Mouse (Mus musculus): ENCODE measurements around the gene Mia3. TPM values are rescaled to one million over a fixed set of nuclear protein-coding genes. Genes with fewer than 3 reads are reported as not detected.
"Not testable (repeated sequence)": the region's sequence is repeated elsewhere in the genome, so short reads cannot be mapped to it uniquely, and the experiment has no call there.

The Mia3 gene
- polyA plus RNA-seq, 1 experiment, result 167 TPM

DNA sequence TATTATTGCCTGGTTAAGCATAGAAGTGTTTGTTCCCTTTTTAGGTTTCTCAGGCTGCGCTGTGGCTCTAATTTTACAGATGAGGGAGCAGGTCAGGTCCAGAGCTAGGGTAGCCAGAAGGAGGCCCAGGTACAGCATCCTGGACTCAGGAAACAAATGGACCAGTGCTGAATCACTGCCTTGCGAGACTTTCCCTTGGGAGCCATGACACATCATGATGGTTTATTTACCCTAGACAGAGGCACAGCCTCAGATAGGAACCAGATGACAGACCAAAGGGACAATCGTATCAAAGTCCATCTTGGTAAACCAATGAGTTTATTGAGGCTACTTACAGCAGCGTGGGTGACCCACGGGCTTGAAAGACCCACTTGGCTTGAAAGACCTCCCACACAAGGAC is 12.5 kb upstream of the Mia3 start:
- no peaks in the 10 kb centered on the region for H3K27me3 ChIP-seq (ENCODE audit: control insufficient read depth, insufficient read depth, low read length)
- DNase-seq, result no peak
- TF ChIP-seq CTCF (IDR thresholded peaks at IDR 0.05; ENCODE audit: borderline replicate concordance, insufficient read depth, low read depth, low read length) (no peak), POLR2A (IDR thresholded peaks at IDR 0.05; ENCODE audit: borderline replicate concordance, insufficient read depth, low read length) (no peak)
- H3K4me3 ChIP-seq (replicated peaks; ENCODE audit: insufficient read depth, low read depth, low read length), result no peak overlapping the region
- no peak overlapping the region for H3K27ac ChIP-seq (ENCODE audit: insufficient read depth, low read length)
- no peaks in the 10 kb centered on the region for H3K4me1 ChIP-seq (ENCODE audit: control insufficient read depth, insufficient read depth, low read length)
- whole genome bisulfite sequencing, result 89% methylated on average over 5 of the region's 5 CpGs

DNA sequence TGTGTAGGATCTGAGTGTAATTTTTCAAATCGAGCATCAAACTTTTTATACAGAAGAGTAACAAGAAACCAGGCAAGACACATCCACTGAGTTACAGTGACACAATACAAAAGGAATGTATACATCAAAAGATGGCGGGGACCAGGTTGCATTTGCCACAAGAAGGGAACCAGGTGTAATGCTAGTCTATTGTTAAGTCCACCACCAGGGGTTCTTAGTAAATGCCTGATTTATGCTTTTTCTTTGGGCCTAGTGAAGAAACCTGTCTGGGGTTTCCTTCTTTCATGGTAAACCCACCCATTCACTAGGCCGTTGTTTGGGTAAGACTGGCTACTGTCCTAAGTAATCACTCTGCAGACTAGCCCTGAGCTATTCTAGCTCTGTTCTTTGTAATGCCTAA is 10.0 kb upstream of the Mia3 start:
- WGBS, result 86% methylated on average over 3 of the region's 3 CpGs
- H3K27ac ChIP-seq (ENCODE audit: insufficient read depth, low read length); DNase-seq; H3K4me1 ChIP-seq (ENCODE audit: control insufficient read depth, insufficient read depth, low read length); H3K4me3 ChIP-seq (replicated peaks; ENCODE audit: insufficient read depth, low read depth, low read length); H3K27me3 ChIP-seq (ENCODE audit: control insufficient read depth, insufficient read depth, low read length): not testable (repeated sequence)

DNA sequence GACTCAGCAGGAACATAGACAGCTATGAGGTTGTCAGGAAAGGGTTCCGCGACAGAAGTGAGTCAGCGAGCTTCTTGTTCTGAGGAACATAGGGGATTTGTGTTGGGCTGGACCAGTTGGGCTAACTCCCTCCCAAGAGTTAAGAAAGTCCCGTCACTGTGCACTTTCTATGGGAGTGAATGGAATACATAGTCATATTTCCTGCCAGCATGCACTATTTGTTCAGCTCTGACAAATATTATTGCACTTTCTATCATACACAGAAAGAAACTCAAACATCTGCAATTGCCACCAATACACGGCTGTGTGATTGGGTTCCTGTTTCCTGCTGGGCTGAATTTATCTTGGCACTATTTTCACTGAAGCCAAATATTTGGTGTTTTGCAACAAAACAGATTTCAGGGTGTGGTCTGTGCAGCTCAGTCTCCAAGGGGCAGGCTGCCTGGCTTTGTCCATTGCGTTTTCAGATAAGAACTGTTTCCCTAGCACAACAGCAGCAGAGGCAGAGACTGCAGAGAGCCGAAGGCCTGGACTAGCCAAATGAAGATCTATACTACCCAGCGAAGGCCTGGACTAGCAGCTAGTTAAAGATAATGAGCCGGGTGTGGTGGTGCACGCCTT is 9.1 kb upstream of the Mia3 start:
- Histone ChIP-seq H3K27ac (ENCODE audit: insufficient read depth, low read length) (no peak overlapping the region), H3K4me1 (ENCODE audit: control insufficient read depth, insufficient read depth, low read length) (no peaks in the 10 kb centered on the region), H3K27me3 (ENCODE audit: control insufficient read depth, insufficient read depth, low read length) (no peaks in the 10 kb centered on the region), H3K4me3 (replicated peaks; ENCODE audit: insufficient read depth, low read depth, low read length) (no peak overlapping the region)
- TF ChIP-seq CTCF (IDR thresholded peaks at IDR 0.05; ENCODE audit: borderline replicate concordance, insufficient read depth, low read depth, low read length), result no peak
- no peak for DNase-seq
- 83% methylated on average over 10 of the region's 10 CpGs for WGBS

DNA sequence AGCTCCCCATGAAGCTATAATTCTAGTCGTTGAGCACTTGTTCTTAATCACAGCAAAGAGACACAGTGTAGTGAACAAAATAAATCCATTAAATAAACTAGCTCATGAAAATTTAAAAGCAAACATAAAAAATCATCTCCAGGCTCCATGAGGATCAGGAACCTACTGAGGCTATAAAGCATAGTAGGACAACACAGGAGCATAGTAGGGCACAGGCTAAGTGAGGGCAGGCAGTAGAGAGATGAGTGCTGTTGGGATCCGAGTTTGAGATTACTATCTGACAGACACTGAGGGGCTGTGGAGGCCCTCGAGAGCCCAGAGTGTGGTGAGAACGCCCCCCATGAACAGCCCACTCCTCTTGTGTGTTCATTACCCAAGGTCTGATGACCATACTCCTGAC is 7.7 kb upstream of the Mia3 start:
- DNase-seq, result no peak
- Histone ChIP-seq H3K4me1 (ENCODE audit: control insufficient read depth, insufficient read depth, low read length) (no peaks in the 10 kb centered on the region), H3K27me3 (ENCODE audit: control insufficient read depth, insufficient read depth, low read length) (no peaks in the 10 kb centered on the region), H3K27ac (ENCODE audit: insufficient read depth, low read length) (no peak overlapping the region), H3K4me3 (replicated peaks; ENCODE audit: insufficient read depth, low read depth, low read length) (no peak overlapping the region)
- TF ChIP-seq POLR2A (IDR thresholded peaks at IDR 0.05; ENCODE audit: borderline replicate concordance, insufficient read depth, low read length) (no peak), CTCF (IDR thresholded peaks at IDR 0.05; ENCODE audit: borderline replicate concordance, insufficient read depth, low read depth, low read length) (no peak)
- WGBS, result 68% methylated on average over 4 of the region's 4 CpGs

DNA sequence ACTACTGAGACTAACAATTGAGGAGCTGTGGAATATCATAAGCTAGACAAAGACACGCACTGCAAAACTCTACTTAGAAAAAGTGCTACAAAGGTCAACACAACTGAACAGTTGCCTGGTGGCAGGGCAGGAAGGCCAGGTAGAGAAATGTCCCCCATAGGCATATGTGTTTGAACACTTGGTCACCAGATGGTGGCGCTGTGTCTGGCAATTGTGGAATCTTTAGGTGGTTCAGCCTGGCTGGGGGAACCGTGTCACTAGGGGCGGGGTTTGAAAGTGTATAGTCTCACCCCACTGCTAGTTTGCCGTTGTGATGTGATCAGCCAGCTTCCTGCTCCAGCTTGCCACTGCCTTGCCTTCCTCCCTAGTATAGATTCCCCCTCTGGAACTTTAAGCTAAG is 5.4 kb upstream of the Mia3 start:
- 69% methylated on average over 5 of the region's 5 CpGs for WGBS
- H3K27me3 ChIP-seq (ENCODE audit: control insufficient read depth, insufficient read depth, low read length), result no peaks in the 10 kb centered on the region

DNA sequence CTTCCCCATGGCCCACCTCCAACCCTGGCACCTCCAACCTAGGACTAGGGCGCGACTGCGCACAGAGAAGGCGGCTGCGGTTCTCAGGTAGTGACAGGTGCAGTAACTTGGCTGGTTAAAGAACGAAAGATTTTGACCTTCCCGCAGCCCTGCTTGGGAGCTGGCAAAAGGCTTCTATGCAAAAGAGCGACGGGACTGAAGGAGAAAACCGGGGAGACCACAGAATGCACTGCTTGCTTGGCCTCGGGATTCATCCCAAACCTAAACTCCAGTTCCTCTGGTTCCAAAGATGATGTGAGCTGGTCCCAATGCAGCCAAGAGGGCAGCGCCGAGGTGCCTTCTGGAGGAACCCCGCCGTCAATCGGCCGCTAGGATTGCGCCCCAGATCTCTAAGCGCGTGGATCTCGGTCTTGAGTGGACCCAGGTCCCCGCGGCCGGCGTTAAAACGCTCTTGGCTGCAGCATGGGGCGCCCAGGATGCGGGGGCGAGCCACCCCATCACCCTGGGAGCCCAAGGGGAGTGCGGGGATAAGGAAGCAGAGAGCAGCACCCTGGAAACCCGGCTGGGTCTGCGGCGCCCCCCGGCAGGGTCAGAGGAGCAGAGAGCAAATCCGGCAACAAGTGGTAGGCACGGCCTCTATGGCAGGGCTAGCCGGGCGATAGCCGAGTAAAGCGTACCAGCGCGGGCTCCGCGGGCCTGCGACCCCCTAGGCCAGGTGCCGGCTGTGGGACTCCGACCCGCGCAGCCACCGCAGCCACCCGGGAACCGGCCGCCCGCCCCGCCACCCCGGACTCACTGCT is 552 bp downstream of the Mia3 start:
- H3K4me1 ChIP-seq (ENCODE audit: control insufficient read depth, insufficient read depth, low read length), result peaks cover 7% of the 10 kb centered on the region; the same call in 1 of the 2 replicates
- peak overlapping the region; percentile 75 for H3K4me3 ChIP-seq (replicated peaks; ENCODE audit: insufficient read depth, low read depth, low read length)
- under 1% methylated on average over 54 of the region's 56 CpGs for WGBS
- peak overlapping the region; percentile 26 for H3K27ac ChIP-seq (ENCODE audit: insufficient read depth, low read length)
- TF ChIP-seq CTCF (IDR thresholded peaks at IDR 0.05; ENCODE audit: borderline replicate concordance, insufficient read depth, low read depth, low read length) (no peak), POLR2A (IDR thresholded peaks at IDR 0.05; ENCODE audit: borderline replicate concordance, insufficient read depth, low read length) (no peak)
- H3K27me3 ChIP-seq (ENCODE audit: control insufficient read depth, insufficient read depth, low read length), result no peaks in the 10 kb centered on the region
- peak; percentile 55 to 59 for DNase-seq

More for the DNA sequence above, 5.4 kb upstream of the Mia3 start:
- DNase-seq, result no peak
- H3K27ac ChIP-seq (ENCODE audit: insufficient read depth, low read length), result no peak overlapping the region
- TF ChIP-seq CTCF (IDR thresholded peaks at IDR 0.05; ENCODE audit: borderline replicate concordance, insufficient read depth, low read depth, low read length), result no peak
- TF ChIP-seq POLR2A (IDR thresholded peaks at IDR 0.05; ENCODE audit: borderline replicate concordance, insufficient read depth, low read length), result no peak
- H3K4me1 ChIP-seq (ENCODE audit: control insufficient read depth, insufficient read depth, low read length), result peaks cover 2% of the 10 kb centered on the region; the same call in 1 of the 2 replicates
- H3K4me3 ChIP-seq (replicated peaks; ENCODE audit: insufficient read depth, low read depth, low read length), result no peak overlapping the region

DNA sequence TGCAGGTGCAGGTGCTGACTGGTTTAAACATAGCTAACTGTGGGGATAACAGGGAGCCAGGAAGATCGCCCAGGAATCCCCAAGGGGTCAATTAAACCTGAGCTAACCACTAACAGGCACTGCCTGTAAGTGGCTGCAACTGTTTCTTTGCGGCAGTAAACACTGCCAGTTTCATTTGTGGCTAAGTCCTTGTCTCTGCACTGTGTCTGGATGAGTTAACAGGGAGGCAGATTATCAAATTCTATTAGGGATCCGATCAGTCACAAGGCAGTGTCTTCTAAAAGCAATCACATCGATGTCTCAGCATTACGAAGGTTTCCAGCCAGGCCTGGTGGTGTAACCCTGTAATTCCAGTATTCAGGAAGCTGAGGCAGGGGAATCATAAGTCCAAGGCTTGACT is 3.0 kb downstream of the Mia3 start:
- Histone ChIP-seq H3K27me3 (ENCODE audit: control insufficient read depth, insufficient read depth, low read length) (no peaks in the 10 kb centered on the region), H3K4me3 (replicated peaks; ENCODE audit: insufficient read depth, low read depth, low read length) (no peak overlapping the region), H3K27ac (ENCODE audit: insufficient read depth, low read length) (no peak overlapping the region), H3K4me1 (ENCODE audit: control insufficient read depth, insufficient read depth, low read length) (peaks cover 7% of the 10 kb centered on the region; the same call in 1 of the 2 replicates)
- TF ChIP-seq POLR2A (IDR thresholded peaks at IDR 0.05; ENCODE audit: borderline replicate concordance, insufficient read depth, low read length), result no peak
- no peak for TF ChIP-seq CTCF (IDR thresholded peaks at IDR 0.05; ENCODE audit: borderline replicate concordance, insufficient read depth, low read depth, low read length)
- no peak for DNase-seq
- 83% methylated on average over 5 of the region's 5 CpGs for WGBS

DNA sequence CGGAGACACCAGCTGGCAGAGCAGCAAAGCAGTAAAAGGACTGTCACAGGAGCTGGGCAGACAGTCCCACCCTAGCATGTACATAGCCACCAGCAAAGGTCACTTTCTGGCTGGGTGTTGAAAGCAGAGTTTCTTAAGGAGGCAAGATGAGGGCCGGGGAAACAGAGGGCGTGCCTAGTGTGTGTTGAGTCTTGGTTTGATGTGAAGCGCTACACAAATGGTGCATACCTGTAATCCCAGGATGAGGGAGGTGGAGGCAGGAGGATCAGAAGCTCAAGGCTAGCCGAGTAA is 5.8 kb downstream of the Mia3 start:
- 95% methylated on average over 5 of the region's 5 CpGs for WGBS

More for the DNA sequence above, 5.8 kb downstream of the Mia3 start:
- H3K4me1 ChIP-seq (ENCODE audit: control insufficient read depth, insufficient read depth, low read length), result peaks cover 5% of the 10 kb centered on the region; the same call in 1 of the 2 replicates
- H3K27ac ChIP-seq (ENCODE audit: insufficient read depth, low read length), result no peak overlapping the region
- no peak for DNase-seq
- TF ChIP-seq CTCF (IDR thresholded peaks at IDR 0.05; ENCODE audit: borderline replicate concordance, insufficient read depth, low read depth, low read length) (no peak), POLR2A (IDR thresholded peaks at IDR 0.05; ENCODE audit: borderline replicate concordance, insufficient read depth, low read length) (no peak)
- no peak overlapping the region for H3K4me3 ChIP-seq (replicated peaks; ENCODE audit: insufficient read depth, low read depth, low read length)
- H3K27me3 ChIP-seq (ENCODE audit: control insufficient read depth, insufficient read depth, low read length), result no peaks in the 10 kb centered on the region

Data from cerebellum, adult 2 months (tissue).